Mouse (Mus musculus): ENCODE results near the gene Trabd2b. TPM values are rescaled to one million over a fixed set of nuclear protein-coding genes. Genes with fewer than 3 reads are reported as not detected.

The Trabd2b gene
- polyA plus RNA-seq, 1 experiment from 2014 or later = 0.63 TPM

GRCm38 (mm10) chr4:114611166-114611929, 204.8 kb downstream of the Trabd2b start:
- DNase-seq (ENCODE audit: low spot score) = no peak
- H3K27me3 ChIP-seq (ENCODE audit: control insufficient read depth, insufficient read depth, low read length) = no peaks in the 10 kb centered on the region
- no peak for ATAC-seq (ENCODE audit: low FRiP score)
- H3K4me3 ChIP-seq (replicated peaks; ENCODE audit: low read length) = no peak overlapping the region
- H3K4me2 ChIP-seq (replicated peaks) = no peak overlapping the region
- 79% methylated on average over 8 of the region's 8 CpGs for WGBS
- H3K4me1 ChIP-seq (replicated peaks; ENCODE audit: control insufficient read depth, insufficient read depth, low read length) = no peaks in the 10 kb centered on the region
- no peaks in the 10 kb centered on the region for H3K9me3 ChIP-seq (ENCODE audit: control insufficient read depth, low read length)
- no peak overlapping the region for H3K27ac ChIP-seq
- no peaks in the 10 kb centered on the region for H3K36me3 ChIP-seq (replicated peaks; ENCODE audit: control insufficient read depth, insufficient read depth)
- H3K9ac ChIP-seq = no peak overlapping the region

GRCm38 (mm10) chr4:114612032-114612431, 205.5 kb downstream of the Trabd2b start:
- Histone ChIP-seq H3K9me3 (ENCODE audit: control insufficient read depth, low read length) (no peaks in the 10 kb centered on the region), H3K4me2 (replicated peaks) (no peak overlapping the region), H3K36me3 (replicated peaks; ENCODE audit: control insufficient read depth, insufficient read depth) (no peaks in the 10 kb centered on the region), H3K4me3 (replicated peaks; ENCODE audit: low read length) (no peak overlapping the region), H3K27ac (no peak overlapping the region), H3K27me3 (ENCODE audit: control insufficient read depth, insufficient read depth, low read length) (no peaks in the 10 kb centered on the region), H3K4me1 (replicated peaks; ENCODE audit: control insufficient read depth, insufficient read depth, low read length) (no peaks in the 10 kb centered on the region), H3K9ac (no peak overlapping the region)
- WGBS = 83% methylated on average over 5 of the region's 5 CpGs
- ATAC-seq (ENCODE audit: low FRiP score) = no peak
- no peak for DNase-seq (ENCODE audit: low spot score)

GRCm38 (mm10) chr4:114612827-114613226, 206.3 kb downstream of the Trabd2b start:
- ATAC-seq (ENCODE audit: low FRiP score) (no peak), DNase-seq (ENCODE audit: low spot score) (no peak)
- H3K4me2 ChIP-seq (replicated peaks) = no peak overlapping the region
- no peaks in the 10 kb centered on the region for H3K27me3 ChIP-seq (ENCODE audit: control insufficient read depth, insufficient read depth, low read length)
- no peak overlapping the region for H3K27ac ChIP-seq
- H3K36me3 ChIP-seq (replicated peaks; ENCODE audit: control insufficient read depth, insufficient read depth) = no peaks in the 10 kb centered on the region
- H3K4me1 ChIP-seq (replicated peaks; ENCODE audit: control insufficient read depth, insufficient read depth, low read length) = no peaks in the 10 kb centered on the region
- WGBS = 97% methylated on average over 4 of the region's 4 CpGs
- no peak overlapping the region for H3K4me3 ChIP-seq (replicated peaks; ENCODE audit: low read length)
- H3K9me3 ChIP-seq (ENCODE audit: control insufficient read depth, low read length) = no peaks in the 10 kb centered on the region
- no peak overlapping the region for H3K9ac ChIP-seq

GRCm38 (mm10) chr4:114614086-114614485, 207.6 kb downstream of the Trabd2b start:
- Histone ChIP-seq H3K27ac (no peak overlapping the region), H3K4me3 (replicated peaks; ENCODE audit: low read length) (no peak overlapping the region), H3K4me2 (replicated peaks) (no peak overlapping the region), H3K36me3 (replicated peaks; ENCODE audit: control insufficient read depth, insufficient read depth) (no peaks in the 10 kb centered on the region), H3K9me3 (ENCODE audit: control insufficient read depth, low read length) (no peaks in the 10 kb centered on the region), H3K27me3 (ENCODE audit: control insufficient read depth, insufficient read depth, low read length) (no peaks in the 10 kb centered on the region), H3K9ac (no peak overlapping the region), H3K4me1 (replicated peaks; ENCODE audit: control insufficient read depth, insufficient read depth, low read length) (no peaks in the 10 kb centered on the region)
- 76% methylated on average over 1 of the region's 1 CpGs for WGBS
- ATAC-seq (ENCODE audit: low FRiP score) (no peak), DNase-seq (ENCODE audit: low spot score) (no peak)

GRCm38 (mm10) chr4:114615765-114616164, 209.2 kb downstream of the Trabd2b start:
- ATAC-seq (ENCODE audit: low FRiP score) = no peak
- no peaks in the 10 kb centered on the region for H3K27me3 ChIP-seq (ENCODE audit: control insufficient read depth, insufficient read depth, low read length)
- no peak overlapping the region for H3K9ac ChIP-seq
- H3K4me2 ChIP-seq (replicated peaks) = no peak overlapping the region
- no peaks in the 10 kb centered on the region for H3K9me3 ChIP-seq (ENCODE audit: control insufficient read depth, low read length)
- no peak overlapping the region for H3K4me3 ChIP-seq (replicated peaks; ENCODE audit: low read length)
- no peak for DNase-seq (ENCODE audit: low spot score)
- H3K27ac ChIP-seq = no peak overlapping the region
- H3K4me1 ChIP-seq (replicated peaks; ENCODE audit: control insufficient read depth, insufficient read depth, low read length) = no peaks in the 10 kb centered on the region
- no peaks in the 10 kb centered on the region for H3K36me3 ChIP-seq (replicated peaks; ENCODE audit: control insufficient read depth, insufficient read depth)
- WGBS = 93% methylated on average over 4 of the region's 4 CpGs

GRCm38 (mm10) chr4:114622929-114623328, 216.4 kb downstream of the Trabd2b start:
- DNase-seq (ENCODE audit: low spot score) (no peak), ATAC-seq (ENCODE audit: low FRiP score) (no peak)
- Histone ChIP-seq H3K4me2 (replicated peaks) (no peak overlapping the region), H3K27me3 (ENCODE audit: control insufficient read depth, insufficient read depth, low read length) (no peaks in the 10 kb centered on the region), H3K4me3 (replicated peaks; ENCODE audit: low read length) (no peak overlapping the region), H3K4me1 (replicated peaks; ENCODE audit: control insufficient read depth, insufficient read depth, low read length) (no peaks in the 10 kb centered on the region; the same call in 1 of the 2 replicates), H3K27ac (no peak overlapping the region), H3K36me3 (replicated peaks; ENCODE audit: control insufficient read depth, insufficient read depth) (no peaks in the 10 kb centered on the region), H3K9ac (no peak overlapping the region), H3K9me3 (ENCODE audit: control insufficient read depth, low read length) (no peaks in the 10 kb centered on the region)
- WGBS = 67% methylated on average over 5 of the region's 5 CpGs

- Histone ChIP-seq H3K9ac (no peak overlapping the region), H3K4me2 (replicated peaks) (no peak overlapping the region), H3K36me3 (replicated peaks; ENCODE audit: control insufficient read depth, insufficient read depth) (no peaks in the 10 kb centered on the region), H3K27ac (no peak overlapping the region), H3K9me3 (ENCODE audit: control insufficient read depth, low read length) (no peaks in the 10 kb centered on the region), H3K4me1 (replicated peaks; ENCODE audit: control insufficient read depth, insufficient read depth, low read length) (no peaks in the 10 kb centered on the region; the same call in 1 of the 2 replicates), H3K4me3 (replicated peaks; ENCODE audit: low read length) (no peak overlapping the region), H3K27me3 (ENCODE audit: control insufficient read depth, insufficient read depth, low read length) (no peaks in the 10 kb centered on the region)
- ATAC-seq (ENCODE audit: low FRiP score) (no peak), DNase-seq (ENCODE audit: low spot score) (no peak)
- WGBS = 47% methylated on average over 3 of the region's 3 CpGs
These were observed 217.8 kb downstream of the Trabd2b start for GRCm38 (mm10) chr4:114624114-114624910.

- H3K4me2 ChIP-seq (replicated peaks) = peak overlapping the region; percentile 16; the same call in 1 of the 2 replicates
- H3K4me3 ChIP-seq (replicated peaks; ENCODE audit: low read length) = no peak overlapping the region
- H3K4me1 ChIP-seq (replicated peaks; ENCODE audit: control insufficient read depth, insufficient read depth, low read length) = no peaks in the 10 kb centered on the region; the same call in 1 of the 2 replicates
- DNase-seq (ENCODE audit: low spot score) (no peak), ATAC-seq (ENCODE audit: low FRiP score) (no peak)
- no peaks in the 10 kb centered on the region for H3K36me3 ChIP-seq (replicated peaks; ENCODE audit: control insufficient read depth, insufficient read depth)
- H3K9ac ChIP-seq = 0 out of 2 replicates have a peak overlapping the region, but pooled peaks have one; percentile 20
- no peaks in the 10 kb centered on the region for H3K9me3 ChIP-seq (ENCODE audit: control insufficient read depth, low read length)
- H3K27ac ChIP-seq = no peak overlapping the region
- no peaks in the 10 kb centered on the region for H3K27me3 ChIP-seq (ENCODE audit: control insufficient read depth, insufficient read depth, low read length)
- WGBS = 3% methylated on average over 4 of the region's 4 CpGs
These were observed 218.8 kb downstream of the Trabd2b start for GRCm38 (mm10) chr4:114625357-114625756.

- no peaks in the 10 kb centered on the region; the same call in 1 of the 2 replicates for H3K4me1 ChIP-seq (replicated peaks; ENCODE audit: control insufficient read depth, insufficient read depth, low read length)
- no peaks in the 10 kb centered on the region for H3K36me3 ChIP-seq (replicated peaks; ENCODE audit: control insufficient read depth, insufficient read depth)
- no peak overlapping the region for H3K4me2 ChIP-seq (replicated peaks)
- ATAC-seq (ENCODE audit: low FRiP score) (no peak), DNase-seq (ENCODE audit: low spot score) (no peak)
- H3K9ac ChIP-seq = no peak overlapping the region
- WGBS = 89% methylated on average over 3 of the region's 3 CpGs
- no peak overlapping the region for H3K27ac ChIP-seq
- no peak overlapping the region for H3K4me3 ChIP-seq (replicated peaks; ENCODE audit: low read length)
- no peaks in the 10 kb centered on the region for H3K9me3 ChIP-seq (ENCODE audit: control insufficient read depth, low read length)
- H3K27me3 ChIP-seq (ENCODE audit: control insufficient read depth, insufficient read depth, low read length) = no peaks in the 10 kb centered on the region
These were observed 219.4 kb downstream of the Trabd2b start for GRCm38 (mm10) chr4:114625920-114626319.

Measured in hindbrain, embryonic 14.5 days (tissue).